Mouse (Mus musculus) left cerebral cortex, adult 2 months (tissue): ENCODE measurements around the gene Fam227a. TPM values are rescaled to one million over a fixed set of nuclear protein-coding genes. Genes with fewer than 3 reads are reported as not detected.

Experiments
- DNase-seq, 2 experiments: peaks; one replicate each; pipeline ENCODE4 v3.0.0; 2021 to 2022; ENCODE audit warnings: low spot score in 2 of 2, mixed read lengths in 1 of 2; ENCODE audit errors: extremely low spot score in 1 of 2
- H3K27ac ChIP-seq: fragments of 200-600 bp; 2 replicates; pipeline ENCODE4 v1.8.1; 2022
- H3K4me3 ChIP-seq: fragments of 200-600 bp; 2 replicates; pipeline ENCODE4 v1.8.1; 2022
- CTCF ChIP-seq: fragments of 200-600 bp; IDR thresholded peaks from 2 replicates; pipeline ENCODE4 v1.8.1; 2022; ENCODE audit warnings: antibody characterized with exemption, mild to moderate bottlenecking, moderate library complexity
- intact Hi-C: fragments of 180-260 bp; cut with DNase I; formaldehyde crosslinking; loops from one replicate; pipeline ENCODE4 v1.15.1; 2025
- total RNA-seq, 2 experiments: library from RNA; stranded (reverse); gene quantifications; 2 replicates each; pipeline ENCODE4 v1.2.3; 2021

Gene Fam227a
- total RNA-seq, 2 experiments from 2014 or later, result 12.9 to 13.6 TPM

DNA sequence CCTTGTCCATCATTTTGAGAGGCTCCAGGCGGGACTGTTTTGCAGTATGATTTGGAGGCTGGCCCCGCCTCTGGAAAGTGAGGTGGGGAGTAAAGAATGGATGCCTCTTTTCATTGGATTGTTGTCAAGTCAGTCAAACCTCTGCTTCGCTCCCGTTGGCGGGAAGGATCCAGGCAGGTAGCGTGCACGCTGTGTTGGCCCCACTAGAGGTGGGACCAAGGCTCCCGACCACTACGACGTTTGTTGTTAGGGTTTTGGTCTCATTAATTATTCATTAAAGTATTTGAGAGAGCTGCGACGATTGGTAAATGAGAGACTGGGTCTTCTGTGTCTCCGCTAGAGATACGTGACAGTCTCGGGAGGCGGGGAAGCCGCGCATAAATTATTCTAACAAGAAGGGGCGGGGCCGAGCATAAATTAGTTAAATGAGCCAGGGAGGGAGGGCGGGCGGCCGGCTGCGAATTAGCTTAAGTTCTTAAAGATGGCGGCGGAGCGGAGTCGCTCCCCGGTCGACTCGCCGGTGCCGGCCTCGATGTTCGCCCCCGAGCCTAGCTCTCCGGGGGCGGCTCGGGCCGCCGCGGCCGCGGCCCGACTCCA is 31.8 kb upstream of the Fam227a start, which contains the start of gene Gtpbp1:
TSS of gene Gtpbp1 (plus strand) at position 420 of the 597 bp plus-strand sequence.
- peak; percentile 93 to 97 for DNase-seq
- no peak for TF ChIP-seq CTCF
- intact Hi-C loops, result no loop called here

GRCm38 (mm10) chr15:79689662-79690425 is 31.1 kb upstream of the Fam227a start:
- intact Hi-C loops, result loop anchor here (5.0 kb wide), 1 partner anchor 322 kb away; the partner anchor contains the start of gene Pdgfb

More for the DNA sequence above, 31.8 kb upstream of the Fam227a start, which contains the start of gene Gtpbp1:
- Histone ChIP-seq H3K27ac (peak within 1 kb of the TSS; percentile 87), H3K4me3 (peak within 1 kb of the TSS; percentile 97)

GRCm38 (mm10) chr15:79688268-79688956 is 29.7 kb upstream of the Fam227a start:
- peak overlapping the region; percentile 88 for H3K4me3 ChIP-seq
- H3K27ac ChIP-seq, result peak overlapping the region; percentile 92
- TF ChIP-seq CTCF, result no peak
- intact Hi-C loops, result loop anchor here (5.0 kb wide), 1 partner anchor 324 kb away; the partner anchor contains the start of gene Pdgfb
- no peak for DNase-seq

More at GRCm38 (mm10) chr15:79689662-79690425, 31.1 kb upstream of the Fam227a start:
- Histone ChIP-seq H3K27ac (no peak overlapping the region), H3K4me3 (peak overlapping the region; percentile 40)
- TF ChIP-seq CTCF, result no peak
- DNase-seq, result no peak

GRCm38 (mm10) chr15:79687646-79688267 is 29.0 kb upstream of the Fam227a start, which contains the start of gene Josd1:
TSS of gene Josd1 (minus strand) at chr15:79687919.
- no peak for TF ChIP-seq CTCF
- peak within 1 kb of the TSS; percentile 92 for H3K27ac ChIP-seq
- intact Hi-C loops, result loop anchor here (2.0 to 5.0 kb wide), 2 partner anchors 29 to 325 kb away; partner anchors contain the start of genes Cby1, Fam227a and Pdgfb
- H3K4me3 ChIP-seq, result peak within 1 kb of the TSS; percentile 88
- DNase-seq, result peak; percentile 96 to 98

DNA sequence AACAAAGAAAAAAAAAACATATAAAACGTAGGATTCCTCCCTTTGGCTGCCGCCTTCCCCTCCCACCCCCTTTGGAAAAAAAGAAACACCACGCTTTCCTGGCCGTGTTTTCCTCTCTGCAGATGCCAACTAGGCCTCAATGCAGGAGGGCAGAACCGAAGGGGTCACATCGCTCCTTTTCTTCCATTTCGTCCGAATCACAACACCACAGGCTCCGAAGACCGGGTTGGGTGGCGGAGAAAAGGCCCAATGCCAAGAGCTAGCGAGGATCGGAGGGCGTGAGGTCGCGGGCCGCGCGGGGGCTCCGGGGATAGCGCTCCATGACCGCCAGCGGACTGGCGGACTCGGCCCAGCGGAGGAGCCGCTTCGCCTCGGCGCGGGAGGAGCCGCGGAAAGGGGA is 28.4 kb upstream of the Fam227a start:
- Histone ChIP-seq H3K4me3 (peak overlapping the region; percentile 88), H3K27ac (peak overlapping the region; percentile 92)
- no peak for TF ChIP-seq CTCF
- DNase-seq, result peak in 1 of 2 experiments; percentile 37
- intact Hi-C loops, result loop anchor here (2.0 to 5.0 kb wide), 2 partner anchors 28 to 325 kb away; partner anchors contain the start of genes Cby1, Fam227a and Pdgfb

DNA sequence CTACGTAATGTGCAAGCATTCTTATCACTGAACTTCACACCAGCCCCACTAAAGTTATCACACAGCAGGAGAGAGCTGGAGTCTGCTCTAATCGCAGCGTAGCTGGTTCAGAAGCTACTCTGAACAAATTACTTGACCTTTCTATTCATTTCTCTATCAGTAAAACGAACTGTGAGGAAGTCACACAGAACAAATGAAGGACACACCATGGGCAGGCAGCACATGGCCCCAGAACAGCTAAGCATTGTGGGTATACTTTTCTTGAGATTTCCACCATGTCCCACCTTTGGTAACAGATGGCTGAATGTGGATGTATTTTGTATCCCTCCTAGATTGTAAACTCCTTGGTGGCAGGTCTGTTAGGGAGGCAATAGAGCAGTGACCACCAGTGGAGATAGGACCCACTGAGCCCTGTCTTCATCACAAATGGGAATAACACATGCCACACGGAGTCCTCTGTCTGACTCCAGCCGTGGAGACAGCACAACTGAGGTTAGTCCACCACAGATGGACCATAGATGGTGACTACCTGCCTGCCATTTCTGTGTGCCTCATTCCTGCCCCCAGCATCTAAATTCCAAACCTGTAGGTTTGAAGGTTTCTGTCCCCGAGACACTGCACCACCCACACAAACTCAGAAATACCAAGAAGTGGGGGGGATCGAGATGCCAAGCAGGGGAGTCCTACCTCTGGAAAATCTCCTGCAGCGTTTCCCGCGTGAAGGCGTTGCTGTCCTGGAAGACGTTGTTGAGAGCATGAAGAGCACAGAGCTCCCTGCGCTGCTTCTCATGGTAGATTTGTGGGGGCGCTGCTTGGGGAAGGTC is 27.5 kb upstream of the Fam227a start:
- Histone ChIP-seq H3K4me3 (peak overlapping the region; percentile 88), H3K27ac (peak overlapping the region; percentile 92)
- no peak for DNase-seq
- TF ChIP-seq CTCF, result no peak
- intact Hi-C loops, result loop anchor here (2.0 to 5.0 kb wide), 2 partner anchors 27 to 326 kb away; partner anchors contain the start of genes Cby1, Fam227a and Pdgfb

GRCm38 (mm10) chr15:79685141-79685641 is 26.4 kb upstream of the Fam227a start:
- intact Hi-C loops, result loop anchor here (5.0 kb wide), 1 partner anchor 327 kb away; the partner anchor contains the start of gene Pdgfb
- no peak for DNase-seq
- no peak for TF ChIP-seq CTCF
- Histone ChIP-seq H3K27ac (no peak overlapping the region), H3K4me3 (peak overlapping the region; percentile 88)

GRCm38 (mm10) chr15:79684616-79685015 is 25.9 kb upstream of the Fam227a start:
- DNase-seq, result no peak
- no peak overlapping the region; the same call in 1 of the 2 replicates for H3K27ac ChIP-seq
- TF ChIP-seq CTCF, result no peak
- intact Hi-C loops, result loop anchor here (5.0 kb wide), 1 partner anchor 328 kb away; the partner anchor contains the start of gene Pdgfb
- H3K4me3 ChIP-seq, result peak overlapping the region; percentile 88

DNA sequence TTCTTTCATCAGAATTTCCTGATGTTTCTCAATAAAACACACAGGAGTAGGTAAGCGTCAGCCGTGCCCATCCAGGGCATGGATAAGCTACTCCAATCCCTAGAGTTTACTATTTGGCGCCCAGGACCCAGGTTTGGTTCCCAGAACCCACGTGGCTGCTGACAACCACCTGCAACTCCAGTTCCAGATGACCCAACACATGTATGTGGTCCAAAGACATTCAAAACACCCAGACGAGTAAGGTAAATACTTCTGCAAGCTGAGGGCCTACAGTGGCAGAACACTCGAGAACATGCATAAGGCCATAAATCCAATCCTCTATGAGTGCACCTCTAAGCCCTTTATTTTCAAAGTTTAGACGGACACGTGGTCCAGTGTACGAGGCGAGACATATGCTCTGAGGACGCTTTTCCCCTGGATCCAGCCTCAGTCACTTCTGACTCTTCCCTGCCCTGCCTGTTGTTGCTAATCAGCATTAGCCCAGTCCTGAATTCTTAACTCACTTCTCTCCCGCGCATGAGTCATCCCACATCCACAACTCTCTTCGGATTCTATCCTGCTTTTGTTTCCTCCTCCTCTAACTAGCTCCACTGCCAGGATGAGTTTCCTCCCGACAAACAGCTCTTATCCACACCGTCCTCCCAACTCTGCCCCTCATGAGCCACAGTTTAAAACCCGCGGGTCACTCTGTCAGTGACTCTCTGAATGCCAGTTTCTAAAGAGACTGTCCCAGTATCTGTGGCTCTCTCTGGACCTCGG is 25.1 kb upstream of the Fam227a start:
- intact Hi-C loops, result no loop called here
- Histone ChIP-seq H3K27ac (no peak overlapping the region; the same call in 1 of the 2 replicates), H3K4me3 (peak overlapping the region; percentile 88)
- no peak for DNase-seq
- TF ChIP-seq CTCF, result no peak
